Mouse (Mus musculus): ENCODE data around the gene 5730522E02Rik. TPM values are rescaled to one million over a fixed set of nuclear protein-coding genes. Genes with fewer than 3 reads are reported as not detected.

5730522E02Rik gene
- 0.30 TPM for polyA plus RNA-seq (2017; shearing (Covaris generic))

GRCm38 (mm10) chr11:26210582-26211180 is at the start of gene 5730522E02Rik:
TSS of gene 5730522E02Rik (minus strand) at chr11:26210763.

Other genes with a start within 250 kb of the 5730522E02Rik start
- 24.8 TPM for gene Fancl, start 175.4 kb upstream of the 5730522E02Rik start, polyA plus RNA-seq (2017; shearing (Covaris generic))